Mouse (Mus musculus): ENCODE data around the gene Asb2.

DNA sequence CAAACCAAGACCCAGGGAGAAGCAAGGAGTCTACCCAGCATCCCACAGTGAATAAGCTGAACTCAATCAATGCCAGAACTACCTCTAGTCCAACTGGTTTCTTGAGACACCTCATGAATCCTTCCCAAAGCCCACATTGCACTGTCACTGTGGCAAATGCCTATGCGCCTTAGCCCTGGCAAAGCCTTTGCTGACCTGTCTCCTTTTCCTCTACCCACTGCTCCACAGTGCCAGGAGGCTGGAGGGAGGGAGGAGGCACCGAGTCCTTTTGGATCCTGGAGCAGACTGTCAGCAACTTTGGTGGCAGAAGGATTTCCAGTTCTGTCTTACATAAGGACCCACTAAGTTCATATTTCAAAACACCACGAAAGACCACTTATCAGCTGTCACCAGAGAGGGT is 72.4 kb downstream of the Asb2 start:
- no peak for TF ChIP-seq CTCF (IDR thresholded peaks at IDR 0.05; ENCODE audit: borderline replicate concordance, control insufficient read depth, extremely low read depth, insufficient read depth, low read length, poor library complexity)
- no peak for TF ChIP-seq POLR2A (IDR thresholded peaks at IDR 0.05; ENCODE audit: control insufficient read depth, extremely low read depth, insufficient read depth, low read length, poor library complexity)
